Mouse (Mus musculus): ENCODE data around the gene Barhl2.

DNA sequence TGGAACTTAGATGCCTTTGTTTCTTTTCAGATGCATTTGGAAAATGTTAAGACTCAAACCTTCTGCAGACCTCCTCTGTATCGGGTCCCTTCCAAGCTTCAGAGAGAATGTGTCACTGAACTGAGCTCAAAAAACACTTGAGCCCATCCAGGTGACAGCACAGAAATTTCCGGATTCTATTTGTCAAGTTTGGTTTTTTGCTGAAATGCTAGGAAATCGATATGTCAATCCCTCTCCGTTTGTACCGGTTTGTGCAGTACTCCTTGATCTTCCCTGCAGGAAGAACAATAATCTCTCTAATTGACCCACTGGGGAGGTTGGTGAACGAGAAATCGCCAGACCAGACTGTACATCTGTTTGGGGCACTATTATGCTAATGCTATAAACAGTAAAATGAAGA is 2.0 kb downstream of the Barhl2 start:
- TF ChIP-seq EP300 (IDR thresholded peaks at IDR 0.05; ENCODE audit: low read depth) (no peak), CTCF (IDR thresholded peaks at IDR 0.05; ENCODE audit: low read depth) (no peak)
